Mouse (Mus musculus) naive thymus-derived CD4-positive, alpha-beta T cell, adult 2 months (primary cell): ENCODE measurements at regions not wholly inside any gene's neighbourhood (a gene's known extent, or its start where the extent isn't known, plus 50 kb on each side); places are given as distances from the start of the nearest gene placed in this dataset.
A peak's percentile ranks its signal among the peaks of the same experiment; 100 is the strongest.

ENCODE experiments used
- DNase-seq: peaks from one replicate; pipeline ENCODE4 v3.0.0-alpha.2; 2011; ENCODE audit warnings: low read depth

GRCm38 (mm10) chr16:5537286-5538204, 281.8 kb upstream of the Eef2kmt start:
- peak; percentile 5 for DNase-seq

DNA sequence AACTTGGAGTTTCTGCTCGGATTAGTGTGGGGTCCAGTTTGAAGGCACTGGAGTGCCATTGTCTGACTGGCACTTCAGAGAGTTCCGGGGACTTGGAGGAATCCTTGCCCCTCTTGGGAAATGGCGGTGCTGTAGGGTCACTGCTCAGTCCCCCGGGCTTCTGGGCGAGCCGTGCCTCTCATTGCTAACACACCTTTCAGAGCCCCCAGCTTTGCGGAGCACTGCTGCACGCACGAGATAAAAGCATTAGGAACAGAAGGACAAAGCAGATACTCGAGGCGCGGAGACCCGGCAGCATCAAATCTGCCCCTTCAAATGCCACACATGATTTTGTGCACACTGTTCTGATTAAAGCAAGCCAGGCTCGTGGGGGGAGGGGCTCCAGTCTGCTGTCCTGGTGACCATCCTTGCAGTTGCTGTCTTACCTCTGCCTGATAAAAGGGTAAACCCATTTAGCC, 280.8 kb upstream of the Eef2kmt start:
- DNase-seq = no peak

GRCm38 (mm10) chr16:5535414-5535813, 279.6 kb upstream of the Eef2kmt start:
- DNase-seq = no peak

GRCm38 (mm10) chr16:5534862-5535261, 279.1 kb upstream of the Eef2kmt start:
- no peak for DNase-seq

DNA sequence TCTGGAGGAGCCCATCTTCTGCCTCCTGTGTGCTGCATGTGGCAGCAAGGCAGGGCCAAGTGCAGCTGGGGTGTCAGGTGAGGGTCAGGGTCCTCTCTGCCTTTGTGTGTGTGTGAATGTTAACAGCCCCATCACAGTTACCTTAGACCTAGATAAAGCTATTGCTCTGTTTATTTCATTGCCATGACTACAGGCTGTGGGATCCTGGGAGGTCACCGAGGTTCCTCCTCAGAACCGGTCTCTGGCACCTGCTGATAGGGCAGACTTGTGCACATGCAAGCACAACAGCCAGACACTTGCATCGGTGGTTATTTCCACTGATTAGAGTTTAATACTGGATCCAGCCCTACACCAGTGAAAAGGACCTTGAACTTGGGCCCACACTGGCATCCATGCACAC, 278.6 kb upstream of the Eef2kmt start:
- no peak for DNase-seq

GRCm38 (mm10) chr16:5532281-5532680, 276.5 kb upstream of the Eef2kmt start:
- no peak for DNase-seq

- DNase-seq = no peak
Observed at GRCm38 (mm10) chr16:5529823-5530222, 274.0 kb upstream of the Eef2kmt start.

- DNase-seq = no peak
Observed at GRCm38 (mm10) chr16:5527936-5528335, 272.2 kb upstream of the Eef2kmt start.

GRCm38 (mm10) chr16:5524375-5524774, 268.6 kb upstream of the Eef2kmt start:
- no peak for DNase-seq

DNA sequence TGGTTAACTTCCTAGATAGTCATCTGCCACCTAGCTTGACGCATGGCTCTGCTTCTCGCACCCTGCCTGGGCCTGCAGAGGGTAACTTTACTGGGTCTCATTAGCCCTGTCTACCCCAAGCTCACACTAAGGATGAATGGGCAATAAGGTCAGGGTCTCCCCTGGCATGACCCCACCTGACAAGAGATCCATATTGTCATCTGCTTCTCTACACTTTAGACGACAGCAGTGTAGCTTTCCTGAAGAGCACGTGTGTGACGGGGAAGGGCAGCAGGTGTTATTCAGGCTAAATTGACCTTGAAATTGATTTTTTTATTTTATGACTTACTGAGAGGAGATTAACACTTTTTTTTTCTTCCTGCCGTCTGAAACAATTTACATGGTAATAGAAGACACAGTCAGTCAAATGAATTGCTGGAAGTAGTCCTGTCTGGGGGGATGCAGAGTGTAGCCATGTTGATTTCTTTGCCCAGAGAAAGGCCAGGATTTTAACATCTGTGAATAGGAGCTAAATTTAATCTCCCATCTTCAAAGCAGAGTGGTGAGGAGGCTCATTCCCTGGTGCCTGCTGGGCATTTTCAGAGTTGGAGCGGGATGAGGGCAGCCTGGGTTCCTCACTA, 267.7 kb upstream of the Eef2kmt start:
- DNase-seq = no peak

- no peak for DNase-seq
Observed at GRCm38 (mm10) chr16:5517746-5518145, 262.0 kb upstream of the Eef2kmt start.

DNA sequence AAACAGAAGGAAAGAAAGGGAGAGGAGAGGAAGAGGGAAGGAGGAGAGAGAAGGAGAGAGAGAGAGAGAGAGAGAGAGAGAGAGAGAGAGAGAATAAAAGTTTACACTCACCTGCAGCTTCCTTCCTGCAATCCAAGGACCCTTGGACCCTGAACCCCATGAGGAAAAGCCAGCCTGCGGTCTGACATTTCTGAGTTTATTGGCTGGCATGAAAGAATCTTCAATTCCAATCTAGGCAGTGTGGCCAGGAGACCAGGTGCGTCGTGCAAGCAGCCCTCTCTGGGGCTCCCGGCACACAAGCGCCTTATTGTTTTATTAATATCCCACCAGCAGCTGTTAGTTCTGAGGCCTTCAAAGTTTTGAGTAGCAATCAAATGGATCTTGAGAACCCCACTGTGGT, 260.1 kb upstream of the Eef2kmt start:
- no peak for DNase-seq

DNA sequence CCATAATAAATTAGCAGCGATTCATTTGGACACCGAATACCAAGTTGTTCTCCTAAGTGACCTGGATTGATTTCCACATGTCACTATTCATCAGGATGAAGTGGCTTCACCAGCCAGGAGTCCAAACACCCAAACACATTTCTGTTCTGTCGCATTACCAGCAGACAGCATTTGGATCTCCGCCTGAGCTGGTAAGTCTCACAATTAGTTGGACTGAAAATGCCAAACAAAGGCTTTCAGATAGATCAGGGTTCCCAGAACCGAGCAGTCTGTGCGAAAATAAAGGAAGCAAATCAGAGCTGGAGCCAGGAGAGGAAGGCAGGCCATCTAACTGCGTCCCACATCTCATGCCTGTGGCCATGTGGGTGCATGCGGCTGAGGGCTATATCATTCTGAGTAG, 251.5 kb upstream of the Eef2kmt start:
- DNase-seq = no peak

GRCm38 (mm10) chr16:5501961-5502360, 246.2 kb upstream of the Eef2kmt start:
- no peak for DNase-seq

- DNase-seq = no peak
Observed at GRCm38 (mm10) chr16:5496051-5496685, 240.4 kb upstream of the Eef2kmt start.

DNA sequence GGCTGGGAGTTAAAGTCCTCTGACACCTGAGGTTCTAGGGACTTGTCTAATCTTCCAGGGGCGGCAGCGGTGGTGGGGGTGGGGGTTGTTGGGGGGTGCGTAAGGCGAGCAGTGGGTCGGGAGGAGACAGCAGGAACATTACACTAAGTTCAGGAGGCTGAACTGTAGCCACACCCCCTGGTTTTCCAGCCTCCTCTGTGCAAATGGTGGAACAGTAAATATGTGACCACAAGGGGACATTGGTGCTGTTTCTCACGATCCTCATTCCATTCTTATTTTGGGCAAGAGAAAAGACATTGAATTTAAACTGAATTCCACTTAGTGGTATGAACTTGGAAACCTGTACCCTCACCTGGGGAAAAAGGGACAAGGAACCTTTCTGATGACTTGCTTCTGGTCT, 237.6 kb upstream of the Eef2kmt start:
- DNase-seq = no peak

DNA sequence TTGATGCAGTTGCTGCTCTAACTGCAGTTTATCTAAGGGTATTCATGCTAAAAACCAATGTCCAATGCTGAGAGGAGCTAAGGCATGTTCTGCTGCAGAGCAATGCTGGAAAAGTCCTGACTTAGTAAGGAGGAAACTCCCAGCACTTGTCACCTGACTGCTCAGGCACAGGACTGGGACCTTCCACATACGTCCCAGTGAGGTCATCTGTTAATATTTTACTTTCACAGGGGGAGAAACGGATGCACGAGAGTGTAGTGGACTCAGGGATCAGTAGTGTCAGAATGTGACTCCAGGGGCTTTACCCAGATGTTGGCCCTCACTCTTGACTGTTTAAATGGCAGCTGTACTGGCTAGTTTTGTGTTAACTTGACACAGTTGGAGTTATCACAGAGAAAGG, 231.5 kb upstream of the Eef2kmt start:
- DNase-seq = no peak

- no peak for DNase-seq
Observed at GRCm38 (mm10) chr16:5483337-5483736, 227.6 kb upstream of the Eef2kmt start.

DNA sequence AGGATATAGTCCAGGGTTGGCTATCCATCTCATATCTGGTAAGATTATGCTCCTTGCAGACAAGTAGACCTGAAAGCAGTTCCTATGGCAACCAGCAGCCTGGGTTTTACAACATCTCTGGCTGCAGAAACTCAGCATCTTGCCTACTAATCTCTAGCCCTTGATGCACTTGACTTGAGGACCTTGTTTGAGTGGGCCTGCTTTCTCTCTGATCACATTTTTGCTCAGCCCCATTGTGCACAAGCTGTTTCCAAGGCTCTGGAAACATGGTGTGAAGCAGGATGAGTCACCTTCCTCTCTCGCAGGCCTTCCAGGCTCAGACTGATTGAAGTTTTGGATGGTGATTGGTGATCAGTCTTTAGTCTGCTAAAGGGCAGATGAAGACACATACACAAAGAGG, 224.4 kb upstream of the Eef2kmt start:
- no peak for DNase-seq

GRCm38 (mm10) chr16:5478970-5479369, 223.2 kb upstream of the Eef2kmt start:
- DNase-seq = no peak

- DNase-seq = peak; percentile 77
Observed at GRCm38 (mm10) chr16:5471321-5471720, 215.5 kb upstream of the Eef2kmt start.

DNA sequence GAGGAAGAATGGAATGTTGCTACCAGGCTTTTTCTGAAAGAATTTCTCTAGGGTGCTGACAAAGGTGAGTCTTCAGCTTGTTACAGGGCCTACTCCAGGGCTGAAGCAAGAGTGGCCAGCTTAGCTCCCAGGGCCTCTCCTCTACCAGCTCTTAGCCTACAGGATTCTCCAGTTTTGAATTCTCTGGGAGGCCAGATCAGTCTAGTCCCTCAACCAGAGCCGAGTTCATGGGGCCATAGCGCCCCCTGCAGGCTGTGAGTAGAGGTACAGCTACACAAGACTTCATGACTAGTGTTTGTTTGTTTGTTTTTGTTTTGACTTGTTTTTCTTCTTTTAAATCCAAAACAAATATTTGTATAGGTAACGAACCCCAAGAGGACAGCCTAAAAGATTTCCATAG, 211.8 kb upstream of the Eef2kmt start:
- peak; percentile 73 for DNase-seq

DNA sequence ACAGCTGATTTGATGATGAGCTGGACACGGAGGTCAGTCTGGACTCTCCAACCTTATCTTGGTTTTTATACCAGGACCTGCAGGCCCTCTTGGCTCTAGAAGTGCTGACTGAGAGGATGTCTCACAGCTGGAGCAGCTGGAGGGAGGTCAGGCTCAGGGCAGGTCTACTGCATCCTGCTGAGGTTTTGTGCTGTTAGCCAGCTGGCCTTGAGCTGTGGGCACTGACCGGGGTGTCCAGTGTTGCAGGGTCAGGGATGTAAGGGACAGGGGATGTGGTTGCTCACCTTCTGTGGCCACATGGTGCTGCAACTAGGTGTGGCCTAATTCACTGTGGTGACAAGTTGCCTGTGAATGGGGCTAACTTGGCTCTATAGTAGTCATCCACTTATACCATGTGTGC, 211.0 kb upstream of the Eef2kmt start:
- no peak for DNase-seq
